Comparison of ENCODE assay signal across 10 mouse cellular contexts in the genomic region with DNA sequence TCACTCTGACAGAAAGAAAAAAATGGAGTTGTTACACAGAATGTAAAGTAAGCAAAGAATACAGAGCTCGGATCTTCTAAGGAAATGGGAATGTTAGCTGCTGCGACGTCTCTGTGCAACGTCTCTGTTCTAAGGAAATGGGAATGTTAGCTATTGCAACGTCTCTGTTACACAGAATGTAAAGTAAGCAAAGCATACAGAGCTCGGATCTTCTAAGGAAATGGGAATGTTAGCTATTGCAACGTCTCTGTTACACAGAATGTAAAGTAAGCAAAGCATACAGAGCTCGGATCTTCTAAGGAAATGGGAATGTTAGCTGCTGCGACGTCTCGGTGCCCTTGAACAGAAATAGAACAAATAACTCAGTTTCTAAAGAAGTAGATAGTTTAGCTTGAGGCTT. TPM values are rescaled to one million over a fixed set of nuclear protein-coding genes. Genes with fewer than 3 reads are reported as not detected.
DNase-seq lines count a peak whose midpoint lies in the region; ATAC-seq and TF ChIP-seq lines count a peak whose summit lies in the region.
"Not testable (repeated sequence)": the region's sequence is repeated elsewhere in the genome, so short reads cannot be mapped to it uniquely, and the experiment has no call there.
"Had no signal": no experiment of that assay in that cellular context is flagged by ENCODE, and none has a peak within 500 bp of the region (broad histone marks: within the 10 kb centered on the region; RNA-seq: fewer than 3 reads in every experiment).

No protein-coding gene starts in this region.

- intact Hi-C loops in gastrocnemius, adult 2 months (cut with DNase I): not testable (repeated sequence)

- not testable (repeated sequence) for H3K4me1 ChIP-seq in intestine, embryonic 15.5 days (replicated peaks); kidney, embryonic 15.5 days; lung, embryonic 14.5 days (ENCODE audit: insufficient read depth); lung, embryonic 16.5 days (replicated peaks; ENCODE audit: control insufficient read depth, insufficient read depth, low read length); stomach, embryonic 16.5 days (ENCODE audit: control insufficient read depth, insufficient read depth, low read length)

- not testable (repeated sequence) for H3K4me3 ChIP-seq in gastrocnemius, adult 2 months; intestine, embryonic 15.5 days (replicated peaks); kidney, embryonic 15.5 days (replicated peaks); lung, embryonic 14.5 days (ENCODE audit: low read depth, low read length); lung, embryonic 16.5 days (ENCODE audit: low read length); stomach, embryonic 16.5 days (replicated peaks; ENCODE audit: low read length)

- not testable (repeated sequence) for H3K4me2 ChIP-seq in intestine, embryonic 15.5 days (replicated peaks); kidney, embryonic 15.5 days; lung, embryonic 14.5 days; lung, embryonic 16.5 days (ENCODE audit: low read depth, low read length); stomach, embryonic 16.5 days (ENCODE audit: low read depth, low read length)

- H3K9ac ChIP-seq in intestine, embryonic 15.5 days; kidney, embryonic 15.5 days; lung, embryonic 14.5 days; lung, embryonic 16.5 days (ENCODE audit: low read length); stomach, embryonic 16.5 days (ENCODE audit: low read length): not testable (repeated sequence)

- H3K27me3 ChIP-seq in intestine, embryonic 15.5 days (replicated peaks); kidney, embryonic 15.5 days; lung, embryonic 14.5 days (ENCODE audit: insufficient read depth, low read length); lung, embryonic 16.5 days (ENCODE audit: control insufficient read depth, insufficient read depth, low read depth, low read length); stomach, embryonic 16.5 days (ENCODE audit: control insufficient read depth, insufficient read depth, low read length): not testable (repeated sequence)

- H3K36me3 ChIP-seq in intestine, embryonic 15.5 days; kidney, embryonic 15.5 days; lung, embryonic 14.5 days (ENCODE audit: insufficient read depth); lung, embryonic 16.5 days (ENCODE audit: control insufficient read depth, insufficient read depth, low read length); stomach, embryonic 16.5 days (ENCODE audit: control insufficient read depth, insufficient read depth, low read length): not testable (repeated sequence)

- peak overlapping the region; percentile 38; the same call in 1 of the 2 replicates for H3K27ac ChIP-seq in gastrocnemius, adult 2 months
- not testable (repeated sequence) for H3K27ac ChIP-seq in intestine, embryonic 15.5 days; lung, embryonic 14.5 days (ENCODE audit: low read depth); lung, embryonic 16.5 days (ENCODE audit: low read length)
- H3K27ac ChIP-seq in kidney, embryonic 15.5 days: 0 out of 2 replicates have a peak overlapping the region, but pooled peaks have one; percentile 54
- peak overlapping the region; percentile 11 for H3K27ac ChIP-seq in stomach, embryonic 16.5 days (ENCODE audit: low read length)

- WGBS in intestine, embryonic 15.5 days: 38% methylated on average over 11 of the region's 11 CpGs
- WGBS in kidney, embryonic 15.5 days: 63% methylated on average over 11 of the region's 11 CpGs
- 42% methylated on average over 11 of the region's 11 CpGs for WGBS in lung, embryonic 14.5 days
- WGBS in lung, embryonic 16.5 days: 34% methylated on average over 11 of the region's 11 CpGs
- WGBS in stomach, embryonic 16.5 days: 40% methylated on average over 11 of the region's 11 CpGs

- ATAC-seq in intestine, embryonic 15.5 days: peak; percentile 39; the same call in 1 of the 2 replicates
- ATAC-seq in kidney, embryonic 15.5 days (replicated peaks; ENCODE audit: low FRiP score): not testable (repeated sequence)
- ATAC-seq in lung, embryonic 14.5 days (ENCODE audit: insufficient read depth): peak; percentile 41; the same call in 1 of the 2 replicates
- peak; percentile 57 for ATAC-seq in lung, embryonic 16.5 days (ENCODE audit: low read depth)
- ATAC-seq in stomach, embryonic 16.5 days (ENCODE audit: insufficient read depth, low FRiP score): peak; percentile 67; the same call in 1 of the 2 replicates

- not testable (repeated sequence) for TF ChIP-seq CTCF in gastrocnemius, adult 2 months (IDR thresholded peaks at IDR 0.05); lung, embryonic 14.5 days (IDR thresholded peaks at IDR 0.05; ENCODE audit: low read depth)

- H3K9me3 ChIP-seq in intestine, embryonic 15.5 days; kidney, embryonic 15.5 days (replicated peaks); lung, embryonic 14.5 days (ENCODE audit: low read depth, low read length); lung, embryonic 16.5 days (ENCODE audit: control insufficient read depth, low read length); stomach, embryonic 16.5 days (replicated peaks; ENCODE audit: control insufficient read depth, low read length): not testable (repeated sequence)

- DNase-seq in gastrocnemius, adult 2 months; lung, embryonic 14.5 days: not testable (repeated sequence)

RNA-seq across cellular contexts. Expression of gene Steap4, which starts 26.8 kb away (rescaled TPM):
- total RNA-seq in gastrocnemius, adult 2 months (2021): 10 to 100 TPM; 20.0 to 20.8 TPM
- polyA plus RNA-seq in intestine, embryonic 15.5 days (2015; fragmentation: Nextera tagmentation; extraction: Ambion mirVana): 1.5 and 1.8 TPM in 2 replicates
- 3.3 and 5.2 TPM in 2 replicates for polyA plus RNA-seq in kidney, embryonic 15.5 days (2015; fragmentation: Nextera tagmentation; extraction: Ambion mirVana)
- polyA plus RNA-seq in lung, embryonic 14.5 days (2014; fragmentation: Nextera tagmentation; extraction: Ambion mirVana): 1.7 and 2.7 TPM in 2 replicates
- polyA plus RNA-seq in lung, embryonic 16.5 days (2015; fragmentation: Nextera tagmentation; extraction: Ambion mirVana): 3.4 and 5.4 TPM in 2 replicates
- 3.0 and 3.3 TPM in 2 replicates for polyA plus RNA-seq in stomach, embryonic 16.5 days (2015; fragmentation: Nextera tagmentation; extraction: Ambion mirVana)
- total RNA-seq: common myeloid progenitor, adult 5-6 weeks; MEL had no signal
- polyA plus RNA-seq: C2C12; forebrain, embryonic 14.5 days had no signal
